Mouse (Mus musculus): Measurements from ENCODE around the gene Snph. TPM values are rescaled to one million over a fixed set of nuclear protein-coding genes. Genes with fewer than 3 reads are reported as not detected.

The Snph gene
- total RNA-seq, 2 experiments from 2014 or later = not detected

- no peak for ATAC-seq (replicated peaks; ENCODE audit: low FRiP score, poor library complexity, severe bottlenecking)
Observed at GRCm38 (mm10) chr2:151549615-151550121, 82.7 kb downstream of the Snph start.

DNA sequence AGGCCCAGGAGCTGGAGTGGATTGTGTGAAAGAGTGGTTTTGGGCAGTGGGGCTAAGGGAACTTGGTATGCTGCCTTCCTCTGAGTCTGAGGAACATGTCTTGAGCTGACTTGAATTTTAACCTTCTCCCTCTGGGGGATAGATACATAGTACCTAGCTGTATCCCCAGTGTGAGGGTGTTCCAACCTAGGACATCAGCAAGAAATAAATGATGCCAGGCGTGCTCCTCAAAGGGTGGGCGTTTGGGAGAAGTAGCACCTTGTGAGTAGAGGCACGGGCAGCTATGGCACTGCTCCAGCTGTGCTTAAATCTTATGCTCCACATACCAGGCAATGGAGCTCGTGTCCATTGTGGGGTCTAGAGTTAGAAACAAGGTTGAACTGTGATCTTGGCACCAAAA is 85.8 kb downstream of the Snph start:
- ATAC-seq (replicated peaks; ENCODE audit: low FRiP score, poor library complexity, severe bottlenecking) = no peak

DNA sequence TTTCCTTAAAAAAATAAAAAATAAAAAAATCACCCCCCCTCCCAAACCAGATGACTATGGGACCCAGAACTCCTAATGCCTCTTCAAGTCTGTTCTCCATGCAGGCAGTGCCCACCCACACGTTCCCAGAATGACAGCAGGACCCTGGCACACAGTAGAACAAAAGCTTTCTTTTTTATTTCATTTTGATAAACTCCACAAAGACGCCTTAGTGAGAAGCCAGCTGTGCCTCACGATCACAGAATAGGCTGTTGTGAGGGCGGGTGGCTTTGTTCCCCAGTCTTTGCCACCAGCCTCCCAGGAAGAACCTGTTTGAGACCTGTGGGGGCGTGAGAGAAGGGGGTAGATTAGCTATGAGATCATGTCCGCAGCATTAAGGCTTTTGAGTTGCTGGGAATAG is 87.7 kb downstream of the Snph start:
- no peak for ATAC-seq (replicated peaks; ENCODE audit: low FRiP score, poor library complexity, severe bottlenecking)

DNA sequence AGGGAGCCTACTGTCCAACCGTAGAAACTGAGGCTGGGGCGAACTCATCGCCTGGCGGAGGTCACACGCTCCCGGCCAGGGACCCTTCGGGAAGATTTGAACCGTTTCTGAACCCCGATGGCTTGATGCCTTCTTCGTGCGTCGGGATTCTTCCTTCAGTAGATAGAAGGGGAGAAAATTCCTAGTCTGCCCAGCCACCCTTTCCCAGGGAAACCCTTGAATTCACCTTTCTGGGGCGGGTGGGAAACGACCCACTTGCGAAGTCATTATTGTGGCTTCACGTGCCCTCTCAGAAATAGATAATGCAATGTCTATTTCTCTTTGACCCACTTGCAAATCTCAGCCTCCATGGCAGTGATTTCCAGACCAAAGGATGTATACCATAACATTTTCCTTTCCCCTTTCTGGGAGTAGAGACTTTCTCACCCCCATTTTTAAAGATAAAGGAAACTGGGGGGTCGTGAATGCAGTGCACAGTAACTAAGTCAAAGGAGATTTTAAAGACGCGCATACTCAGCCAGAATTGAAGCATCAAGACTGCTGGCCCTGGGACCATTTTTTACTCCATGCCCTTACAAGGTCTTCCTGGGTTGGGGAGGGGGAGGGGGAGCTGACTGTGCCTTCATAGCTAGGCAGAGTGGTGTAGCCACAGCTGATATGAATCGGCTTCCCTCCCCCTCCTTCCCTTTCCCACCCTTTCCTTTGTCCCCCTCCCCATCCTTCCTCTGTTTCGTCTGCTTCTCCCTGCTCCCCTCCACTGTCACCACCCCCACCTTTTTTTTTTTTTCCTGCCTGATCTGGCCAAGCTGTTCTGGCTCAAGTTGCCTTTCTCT is 89.1 kb downstream of the Snph start:
- no peak for ATAC-seq (replicated peaks; ENCODE audit: low FRiP score, poor library complexity, severe bottlenecking)

- no peak for ATAC-seq (replicated peaks; ENCODE audit: low FRiP score, poor library complexity, severe bottlenecking)
Observed at GRCm38 (mm10) chr2:151542323-151543062, 89.9 kb downstream of the Snph start, which contains the start of gene Fkbp1a. Fkbp1a (plus strand) TSS chr2:151542483.

Other genes with a start within 250 kb of the Snph start
- gene 4921509C19Rik, start 156.4 kb downstream of the Snph start, total RNA-seq (2015; ENCODE audit: low replicate concordance) = not detected in 2 replicates
- not detected in 2 replicates for gene 4921509C19Rik, start 156.4 kb downstream of the Snph start, total RNA-seq (2017; ENCODE audit: low replicate concordance)
- gene Nsfl1c, start 138.4 kb downstream of the Snph start, total RNA-seq (2015; ENCODE audit: low replicate concordance) = 4.8 and 16.1 TPM in 2 replicates
- 14.5 and 15.8 TPM in 2 replicates for gene Nsfl1c, start 138.4 kb downstream of the Snph start, total RNA-seq (2017; ENCODE audit: low replicate concordance)
- 11.3 and 18.0 TPM in 2 replicates for gene Fkbp1a, start 90.1 kb downstream of the Snph start, total RNA-seq (2015; ENCODE audit: low replicate concordance)
- gene Fkbp1a, start 90.1 kb downstream of the Snph start, total RNA-seq (2017; ENCODE audit: low replicate concordance) = 1.3 and 2.8 TPM in 2 replicates
- not detected in 2 replicates for gene Sdcbp2, start 60.0 kb downstream of the Snph start, total RNA-seq (2015; ENCODE audit: low replicate concordance)
- not detected in 2 replicates for gene Sdcbp2, start 60.0 kb downstream of the Snph start, total RNA-seq (2017; ENCODE audit: low replicate concordance)
- gene Rad21l, start 35.9 kb upstream of the Snph start, total RNA-seq (2015; ENCODE audit: low replicate concordance) = not detected in 2 replicates
- gene Rad21l, start 35.9 kb upstream of the Snph start, total RNA-seq (2017; ENCODE audit: low replicate concordance) = not detected in 2 replicates
- not detected in 2 replicates for gene Tmem74b, start 69.4 kb upstream of the Snph start, total RNA-seq (2015; ENCODE audit: low replicate concordance)
- not detected in 2 replicates for gene Tmem74b, start 69.4 kb upstream of the Snph start, total RNA-seq (2017; ENCODE audit: low replicate concordance)
- 77.2 and 98.4 TPM in 2 replicates for gene Psmf1, start 111.6 kb upstream of the Snph start, total RNA-seq (2015; ENCODE audit: low replicate concordance)
- 68.2 and 70.7 TPM in 2 replicates for gene Psmf1, start 111.6 kb upstream of the Snph start, total RNA-seq (2017; ENCODE audit: low replicate concordance)
- not detected in 2 replicates for gene Rspo4, start 210.3 kb upstream of the Snph start, total RNA-seq (2015; ENCODE audit: low replicate concordance)
- not detected in 2 replicates for gene Rspo4, start 210.3 kb upstream of the Snph start, total RNA-seq (2017; ENCODE audit: low replicate concordance)